Mouse (Mus musculus) liver, embryonic 15.5 days (tissue): ENCODE data around the gene Pold1. TPM values are rescaled to one million over a fixed set of nuclear protein-coding genes. Genes with fewer than 3 reads are reported as not detected.

Experiments used
- ATAC-seq: fragments of 200-750 bp; cut with Nextera tagmentation; 2 replicates; pipeline ENCODE4 v1.8.0; 2017; ENCODE audit warnings: moderate number of reproducible peaks, mild to moderate bottlenecking, moderate library complexity; ENCODE audit not compliant: insufficient read depth
- H3K27ac ChIP-seq: fragments of 300-500 bp; sonication (generic); replicated peaks from 2 replicates; pipeline ENCODE4 v1.5.1; 2015; ENCODE audit warnings: mild to moderate bottlenecking, inconsistent platforms
- H3K27me3 ChIP-seq: fragments of 300-500 bp; sonication (generic); 2 replicates; pipeline ENCODE4 v1.6.1; 2015; ENCODE audit warnings: mild to moderate bottlenecking, inconsistent platforms
- H3K36me3 ChIP-seq: fragments of 300-500 bp; sonication (generic); replicated peaks from 2 replicates; pipeline ENCODE4 v1.6.1; 2015; ENCODE audit warnings: moderate library complexity, mild to moderate bottlenecking, inconsistent platforms
- H3K4me1 ChIP-seq: fragments of 300-500 bp; sonication (generic); replicated peaks from 2 replicates; pipeline ENCODE4 v1.6.1; 2015; ENCODE audit warnings: inconsistent platforms
- H3K4me2 ChIP-seq: fragments of 300-500 bp; sonication (generic); 2 replicates; pipeline ENCODE4 v1.6.1; 2015; ENCODE audit warnings: moderate library complexity, mild to moderate bottlenecking, inconsistent platforms
- H3K4me3 ChIP-seq: fragments of 300-500 bp; sonication (generic); replicated peaks from 2 replicates; pipeline ENCODE4 v1.5.1; 2015; ENCODE audit warnings: mild to moderate bottlenecking, inconsistent platforms
- H3K9ac ChIP-seq: fragments of 300-500 bp; sonication (generic); 2 replicates; pipeline ENCODE4 v1.6.1; 2015; ENCODE audit warnings: moderate library complexity, mild to moderate bottlenecking, inconsistent platforms
- H3K9me3 ChIP-seq: fragments of 300-500 bp; sonication (generic); replicated peaks from 2 replicates; pipeline ENCODE4 v1.6.1; 2016; ENCODE audit warnings: inconsistent platforms
- WGBS: fragments of 180-500 bp; shearing (Covaris S2); methylation state at CpG from one replicate; pipeline ENCODE4 v1.1.7; 2015; ENCODE audit warnings: mixed read lengths; ENCODE audit not compliant: insufficient replicate concordance; 5-methylcytosine and 5-hydroxymethylcytosine counted together
- polyA plus RNA-seq: library from polyadenylated mRNA; unstranded; fragments of >200 nt; fragmentation: Nextera tagmentation; extraction: Ambion mirVana; gene quantifications from 2 replicates; pipeline ENCODE4 v1.2.1, GENCODE M21; 2015

The Pold1 gene
- polyA plus RNA-seq, 1 experiment from 2014 or later, result 51.9 TPM

DNA sequence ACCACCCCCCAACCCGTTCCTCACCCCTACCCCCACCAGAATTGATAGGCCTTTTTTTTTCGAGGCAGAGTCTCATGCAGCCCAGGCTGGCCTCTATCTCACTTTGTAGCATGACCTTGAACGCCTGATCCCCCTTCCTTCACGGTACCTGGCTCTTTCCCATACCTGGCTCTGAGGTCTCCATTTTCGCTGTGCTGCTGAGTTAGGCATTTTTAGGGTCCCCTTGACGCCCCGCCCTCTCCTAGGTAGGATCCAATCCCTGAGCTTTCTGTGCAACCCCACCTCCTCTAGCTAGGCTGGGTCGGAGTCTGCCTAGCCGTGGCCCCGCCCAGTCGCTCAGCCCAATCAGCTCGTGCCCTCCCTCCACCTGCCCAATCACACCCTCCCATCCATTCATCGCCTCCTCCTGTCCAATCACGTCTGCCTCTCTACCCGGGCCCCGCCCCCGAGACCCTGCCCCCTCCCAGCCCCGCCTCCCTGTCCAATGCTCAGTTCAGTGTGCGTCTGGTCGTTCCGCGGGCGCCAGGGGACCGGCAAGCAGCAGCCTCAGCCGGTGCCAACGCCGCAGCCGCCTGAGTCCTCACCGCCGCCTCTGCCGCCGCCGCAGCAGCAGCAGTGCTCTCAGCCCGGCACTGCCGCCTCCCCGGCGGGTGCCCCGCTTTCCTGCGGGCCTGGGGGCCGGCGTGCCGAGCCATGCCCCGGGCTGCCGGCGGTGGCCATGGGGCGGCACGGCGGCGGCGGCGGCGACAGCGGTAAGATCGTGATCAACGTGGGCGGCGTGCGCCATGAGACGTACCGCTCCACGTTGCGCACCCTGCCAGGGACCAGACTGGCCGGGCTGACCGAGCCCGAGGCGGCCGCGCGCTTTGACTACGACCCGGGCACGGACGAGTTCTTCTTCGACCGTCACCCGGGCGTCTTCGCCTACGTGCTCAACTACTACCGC lies 42.0 kb upstream of the Pold1 start, which contains the start of gene Kcnc3:
Gene Kcnc3 (plus strand): TSS at position 263 of the 946 bp plus-strand sequence.
- ATAC-seq, result peak; percentile 87
- Histone ChIP-seq H3K36me3 (no peaks in the 10 kb centered on the region), H3K9ac (no peak within 1 kb of the TSS), H3K27me3 (peaks cover 87% of the 10 kb centered on the region), H3K4me2 (peak within 1 kb of the TSS; percentile 76), H3K4me3 (peak within 1 kb of the TSS; percentile 52), H3K27ac (no peak within 1 kb of the TSS), H3K4me1 (peaks cover 25% of the 10 kb centered on the region), H3K9me3 (no peaks in the 10 kb centered on the region)
- WGBS, result under 1% methylated on average over 80 of the region's 80 CpGs

DNA sequence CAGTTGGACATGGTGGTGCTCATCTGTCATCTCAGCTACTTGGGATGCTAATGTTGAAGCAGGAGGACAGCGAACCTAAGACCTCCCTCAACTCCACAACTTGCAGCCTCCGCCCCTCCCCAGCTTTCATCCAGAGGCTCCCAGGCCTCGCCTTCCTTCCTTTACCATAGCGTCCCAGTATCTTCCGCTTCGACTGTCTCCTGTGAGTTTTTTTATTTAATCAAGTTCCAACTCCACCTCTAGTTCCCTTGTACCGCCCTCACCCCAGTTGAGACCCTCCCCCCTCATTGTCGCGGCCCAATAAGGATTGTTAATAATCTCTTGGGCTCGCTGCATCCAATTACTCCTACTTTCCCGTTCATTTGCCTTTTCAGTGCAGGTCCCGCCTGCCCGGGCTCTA lies 41.3 kb upstream of the Pold1 start:
- WGBS, result 5% methylated on average over 13 of the region's 13 CpGs
- H3K27ac ChIP-seq, result no peak overlapping the region
- H3K9me3 ChIP-seq, result no peaks in the 10 kb centered on the region
- ATAC-seq, result no peak
- H3K9ac ChIP-seq, result no peak overlapping the region
- H3K4me2 ChIP-seq, result peak overlapping the region; percentile 76
- no peaks in the 10 kb centered on the region for H3K36me3 ChIP-seq
- peaks cover 94% of the 10 kb centered on the region for H3K27me3 ChIP-seq
- peaks cover 25% of the 10 kb centered on the region for H3K4me1 ChIP-seq
- H3K4me3 ChIP-seq, result peak overlapping the region; percentile 15; the same call in 1 of the 2 replicates

DNA sequence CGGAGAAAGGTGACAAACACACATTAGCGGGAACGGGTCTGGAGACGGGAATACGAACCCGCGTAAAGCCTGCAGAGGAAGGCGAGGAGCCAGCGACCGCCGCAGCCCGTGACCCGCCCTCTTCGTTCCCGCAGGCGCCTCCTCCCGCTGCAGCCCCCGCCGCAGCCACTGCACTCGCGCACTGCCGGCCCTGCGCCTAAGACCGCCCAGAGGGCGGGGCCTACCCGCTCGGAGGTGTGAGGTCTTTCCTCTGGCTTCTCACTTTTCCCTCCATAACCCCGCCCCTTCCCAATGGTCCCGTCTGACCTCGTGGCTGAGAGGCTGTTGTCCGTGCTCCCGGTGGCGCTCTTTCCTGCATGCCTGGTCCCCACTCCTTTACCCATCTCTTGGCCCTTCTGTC lies 40.5 kb upstream of the Pold1 start:
- no peak for ATAC-seq
- Histone ChIP-seq H3K36me3 (no peaks in the 10 kb centered on the region), H3K9ac (no peak overlapping the region)

DNA sequence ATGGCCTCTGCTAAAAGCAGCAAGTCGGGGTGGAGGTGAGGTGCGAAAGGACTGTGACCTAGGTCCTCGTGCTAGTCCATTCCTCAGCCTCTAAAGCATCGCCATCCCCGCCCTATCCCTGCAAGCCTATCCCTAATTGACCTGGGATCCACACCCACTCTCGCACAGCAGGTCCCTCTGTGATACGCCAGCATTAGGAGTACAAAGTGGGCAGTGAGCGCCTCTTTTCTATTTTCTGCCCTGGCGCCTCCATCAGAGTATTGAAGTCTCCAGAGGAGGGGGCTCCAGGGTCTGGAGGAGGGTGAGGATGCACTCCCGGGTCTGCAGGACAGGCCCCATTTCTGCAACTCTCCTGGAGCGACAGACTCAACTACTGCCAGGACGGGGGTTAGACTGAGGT lies 39.7 kb upstream of the Pold1 start:
- Histone ChIP-seq H3K9me3 (no peaks in the 10 kb centered on the region), H3K4me1 (peaks cover 25% of the 10 kb centered on the region), H3K27ac (no peak overlapping the region), H3K27me3 (peaks cover 92% of the 10 kb centered on the region), H3K9ac (no peak overlapping the region), H3K36me3 (no peaks in the 10 kb centered on the region), H3K4me2 (peak overlapping the region; percentile 58; the same call in 1 of the 2 replicates), H3K4me3 (no peak overlapping the region)
- WGBS, result 4% methylated on average over 12 of the region's 12 CpGs
- ATAC-seq, result no peak

More for the DNA sequence above, 40.5 kb upstream of the Pold1 start:
- Histone ChIP-seq H3K27ac (no peak overlapping the region), H3K4me1 (peaks cover 25% of the 10 kb centered on the region), H3K4me3 (peak overlapping the region; percentile 42), H3K9me3 (no peaks in the 10 kb centered on the region), H3K4me2 (peak overlapping the region; percentile 58), H3K27me3 (peaks cover 100% of the 10 kb centered on the region)
- WGBS, result 2% methylated on average over 33 of the region's 33 CpGs

DNA sequence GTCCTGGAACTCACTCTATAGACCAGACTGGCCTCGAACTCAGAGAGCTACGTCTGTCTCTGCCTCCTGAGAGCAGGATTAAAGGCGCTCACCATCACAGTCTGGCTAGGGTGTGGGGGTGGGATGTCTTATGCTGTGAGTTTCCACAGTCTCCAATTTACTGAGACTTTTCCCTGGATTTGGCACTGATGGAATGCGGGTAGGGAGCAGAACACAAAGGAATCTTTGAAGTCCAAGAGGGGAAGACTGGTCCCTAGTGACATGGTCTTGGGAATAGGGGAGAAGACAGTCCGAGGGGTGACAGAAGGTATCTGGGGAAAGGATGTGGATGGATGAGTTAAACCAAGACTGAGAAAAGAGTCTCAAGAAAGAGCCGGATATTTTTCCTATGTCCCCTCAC lies 39.0 kb upstream of the Pold1 start:
- Histone ChIP-seq H3K9ac (no peak overlapping the region), H3K36me3 (no peaks in the 10 kb centered on the region)

DNA sequence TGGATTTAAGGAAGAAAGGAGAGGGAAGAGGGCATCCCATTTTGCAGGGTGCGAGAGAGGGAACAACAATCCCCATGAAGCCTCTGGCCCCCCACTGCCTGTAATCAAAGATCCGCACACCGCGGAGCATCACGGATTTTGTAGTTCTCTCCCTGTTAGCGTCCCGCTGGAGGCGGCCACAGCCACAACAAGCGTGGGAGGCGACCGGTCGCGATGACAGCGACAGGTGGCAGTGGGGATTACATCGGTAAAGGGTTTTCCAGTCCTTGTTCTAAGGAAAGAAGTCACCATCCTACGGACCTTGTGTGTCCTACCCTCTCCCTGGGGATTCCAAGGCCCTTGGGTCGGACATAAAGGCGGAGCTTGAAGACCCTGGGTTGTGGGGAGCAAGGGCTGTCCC lies 38.3 kb upstream of the Pold1 start:
- Histone ChIP-seq H3K4me3 (no peak overlapping the region), H3K27ac (no peak overlapping the region), H3K4me2 (no peak overlapping the region), H3K9ac (no peak overlapping the region), H3K4me1 (peaks cover 25% of the 10 kb centered on the region), H3K9me3 (no peaks in the 10 kb centered on the region), H3K27me3 (peaks cover 91% of the 10 kb centered on the region), H3K36me3 (no peaks in the 10 kb centered on the region)
- WGBS, result 1% methylated on average over 18 of the region's 18 CpGs
- no peak for ATAC-seq

More for the DNA sequence above, 39.0 kb upstream of the Pold1 start:
- 29% methylated on average over 6 of the region's 6 CpGs for WGBS
- H3K4me1 ChIP-seq, result peaks cover 25% of the 10 kb centered on the region
- no peak overlapping the region for H3K4me2 ChIP-seq
- H3K27ac ChIP-seq, result no peak overlapping the region
- H3K9me3 ChIP-seq, result no peaks in the 10 kb centered on the region
- ATAC-seq, result no peak
- peaks cover 92% of the 10 kb centered on the region for H3K27me3 ChIP-seq
- H3K4me3 ChIP-seq, result no peak overlapping the region

DNA sequence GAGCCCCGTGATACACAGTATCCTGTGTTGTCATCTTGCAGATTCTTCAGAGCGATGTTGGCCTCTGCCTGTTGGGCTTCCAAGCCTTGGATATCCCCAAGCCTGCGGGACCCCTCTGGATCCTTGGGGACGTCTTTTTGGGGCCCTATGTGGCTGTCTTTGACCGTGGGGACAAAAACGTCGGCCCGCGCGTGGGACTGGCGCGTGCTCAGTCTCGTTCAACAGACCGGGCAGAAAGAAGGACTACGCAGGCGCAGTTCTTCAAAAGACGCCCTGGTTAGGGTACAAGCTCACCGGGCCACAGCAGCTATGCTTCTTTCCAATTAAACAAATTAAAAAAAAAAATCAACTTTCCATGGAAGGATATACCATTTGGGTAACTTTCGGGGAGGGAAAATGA lies 37.9 kb upstream of the Pold1 start:
- Histone ChIP-seq H3K4me2 (no peak overlapping the region), H3K9ac (no peak overlapping the region), H3K4me3 (no peak overlapping the region), H3K9me3 (no peaks in the 10 kb centered on the region), H3K36me3 (no peaks in the 10 kb centered on the region), H3K4me1 (peaks cover 24% of the 10 kb centered on the region), H3K27me3 (peaks cover 88% of the 10 kb centered on the region), H3K27ac (no peak overlapping the region)
- 12% methylated on average over 19 of the region's 19 CpGs for WGBS
- ATAC-seq, result no peak

DNA sequence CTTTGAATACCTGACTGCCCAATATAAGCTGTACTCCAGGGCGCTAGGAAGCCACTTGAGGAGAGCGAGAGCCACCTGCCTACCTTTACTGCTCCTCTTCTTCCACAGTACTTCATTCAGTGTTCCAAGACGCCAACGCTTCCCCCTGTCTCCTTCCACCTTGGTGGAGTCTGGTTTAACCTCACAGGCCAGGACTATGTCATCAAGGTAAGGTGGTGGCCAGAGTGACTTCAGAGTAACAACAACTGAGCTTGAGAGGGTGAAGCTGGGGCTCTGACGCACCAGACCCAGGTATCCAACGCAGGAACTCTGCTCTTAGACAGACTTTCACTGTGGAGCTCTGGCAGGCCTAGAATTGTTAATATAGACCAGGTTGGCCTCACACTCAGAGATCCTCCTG lies 37.0 kb upstream of the Pold1 start:
- WGBS, result 64% methylated on average over 6 of the region's 6 CpGs
- H3K4me3 ChIP-seq, result no peak overlapping the region
- no peak overlapping the region for H3K27ac ChIP-seq
- ATAC-seq, result no peak
- peaks cover 15% of the 10 kb centered on the region; the same call in 1 of the 2 replicates for H3K4me1 ChIP-seq
- no peaks in the 10 kb centered on the region for H3K36me3 ChIP-seq
- no peak overlapping the region for H3K4me2 ChIP-seq
- H3K9me3 ChIP-seq, result no peaks in the 10 kb centered on the region
- peaks cover 82% of the 10 kb centered on the region for H3K27me3 ChIP-seq
- no peak overlapping the region for H3K9ac ChIP-seq

DNA sequence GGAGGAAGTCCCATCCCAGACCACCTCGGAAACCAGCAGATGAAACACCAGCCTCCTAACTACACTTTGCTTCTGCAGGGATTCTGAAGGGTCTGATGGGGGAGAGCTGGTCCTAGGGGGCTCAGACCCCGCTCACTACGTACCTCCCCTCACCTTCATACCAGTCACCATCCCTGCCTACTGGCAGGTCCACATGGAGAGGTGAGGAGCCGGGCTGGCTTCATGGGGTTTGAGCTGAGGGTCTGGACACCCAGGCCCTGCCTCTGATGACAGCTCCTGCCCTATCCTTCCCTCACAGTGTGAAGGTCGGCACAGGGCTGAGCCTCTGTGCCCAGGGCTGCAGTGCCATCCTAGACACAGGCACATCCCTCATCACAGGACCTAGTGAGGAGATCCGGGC lies 36.3 kb upstream of the Pold1 start:
- Histone ChIP-seq H3K27me3 (peaks cover 75% of the 10 kb centered on the region), H3K9ac (no peak overlapping the region), H3K9me3 (no peaks in the 10 kb centered on the region), H3K36me3 (no peaks in the 10 kb centered on the region), H3K4me1 (0 out of 2 replicates have a peak, but pooled peaks cover 13% of the 10 kb centered on the region), H3K4me2 (no peak overlapping the region), H3K4me3 (no peak overlapping the region), H3K27ac (no peak overlapping the region)
- WGBS, result 61% methylated on average over 6 of the region's 6 CpGs
- ATAC-seq, result no peak

DNA sequence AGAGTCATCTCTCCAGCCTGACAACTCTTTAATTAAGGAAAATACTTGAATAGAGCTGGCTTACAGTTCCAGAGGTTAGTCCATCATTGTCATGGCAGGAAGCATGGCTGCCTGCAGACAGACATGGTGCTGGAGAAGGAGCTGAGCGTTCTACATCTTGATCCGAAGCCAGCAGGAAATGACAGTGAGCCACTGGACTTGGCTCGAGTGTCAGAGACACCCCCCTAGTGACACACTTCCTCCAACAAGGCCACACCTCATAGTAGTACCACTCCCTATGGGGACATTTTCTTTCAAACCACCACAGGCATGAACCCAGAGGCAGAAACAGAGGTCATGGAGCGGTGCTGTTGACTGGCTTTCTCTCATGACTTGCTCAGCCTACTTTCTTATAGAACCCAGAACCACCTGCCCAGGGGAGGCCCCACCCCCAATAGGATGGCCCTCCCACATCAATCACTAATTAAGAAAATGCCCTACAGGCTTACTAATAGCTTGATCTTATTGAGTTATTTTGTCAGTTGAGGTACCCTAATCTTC lies 35.7 kb upstream of the Pold1 start:
- Histone ChIP-seq H3K4me2 (no peak overlapping the region), H3K4me3 (no peak overlapping the region), H3K4me1 (0 out of 2 replicates have a peak, but pooled peaks cover 12% of the 10 kb centered on the region), H3K27me3 (peaks cover 70% of the 10 kb centered on the region), H3K9ac (no peak overlapping the region), H3K9me3 (no peaks in the 10 kb centered on the region), H3K36me3 (no peaks in the 10 kb centered on the region), H3K27ac (no peak overlapping the region)
- no peak for ATAC-seq
- WGBS, result 40% methylated on average over 4 of the region's 4 CpGs

DNA sequence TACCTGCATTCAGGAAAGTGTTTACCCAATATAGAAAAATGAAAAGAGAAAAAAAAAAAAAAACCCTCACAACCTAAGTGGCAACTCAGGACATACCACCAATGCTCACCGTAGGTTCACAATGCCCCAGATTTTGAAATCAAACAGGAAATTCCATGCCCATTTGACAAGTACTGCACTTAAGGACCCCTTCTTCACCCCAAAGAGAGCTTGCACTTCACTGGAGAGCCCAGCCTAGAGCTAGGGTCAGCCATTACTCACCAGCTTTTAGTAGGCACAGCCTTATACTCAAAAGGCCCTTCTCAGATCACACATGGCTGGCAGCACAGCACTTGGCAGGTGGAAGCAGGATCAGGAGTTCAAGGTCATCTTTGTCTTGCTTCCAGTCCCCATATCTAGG lies 34.5 kb upstream of the Pold1 start:
- peaks cover 58% of the 10 kb centered on the region for H3K27me3 ChIP-seq
- WGBS, result 55% methylated on average over 1 of the region's 1 CpGs
- H3K4me2 ChIP-seq, result no peak overlapping the region
- ATAC-seq, result no peak
- 0 out of 2 replicates have a peak, but pooled peaks cover 3% of the 10 kb centered on the region for H3K4me1 ChIP-seq
- H3K9me3 ChIP-seq, result no peaks in the 10 kb centered on the region
- H3K9ac ChIP-seq, result no peak overlapping the region
- H3K27ac ChIP-seq, result no peak overlapping the region
- H3K4me3 ChIP-seq, result no peak overlapping the region
- no peaks in the 10 kb centered on the region for H3K36me3 ChIP-seq
